Mouse (Mus musculus): ENCODE results near the gene Iqce. TPM values are rescaled to one million over a fixed set of nuclear protein-coding genes. Genes with fewer than 3 reads are reported as not detected.

The Iqce gene
- polyA plus RNA-seq, 1 experiment, result not detected

DNA sequence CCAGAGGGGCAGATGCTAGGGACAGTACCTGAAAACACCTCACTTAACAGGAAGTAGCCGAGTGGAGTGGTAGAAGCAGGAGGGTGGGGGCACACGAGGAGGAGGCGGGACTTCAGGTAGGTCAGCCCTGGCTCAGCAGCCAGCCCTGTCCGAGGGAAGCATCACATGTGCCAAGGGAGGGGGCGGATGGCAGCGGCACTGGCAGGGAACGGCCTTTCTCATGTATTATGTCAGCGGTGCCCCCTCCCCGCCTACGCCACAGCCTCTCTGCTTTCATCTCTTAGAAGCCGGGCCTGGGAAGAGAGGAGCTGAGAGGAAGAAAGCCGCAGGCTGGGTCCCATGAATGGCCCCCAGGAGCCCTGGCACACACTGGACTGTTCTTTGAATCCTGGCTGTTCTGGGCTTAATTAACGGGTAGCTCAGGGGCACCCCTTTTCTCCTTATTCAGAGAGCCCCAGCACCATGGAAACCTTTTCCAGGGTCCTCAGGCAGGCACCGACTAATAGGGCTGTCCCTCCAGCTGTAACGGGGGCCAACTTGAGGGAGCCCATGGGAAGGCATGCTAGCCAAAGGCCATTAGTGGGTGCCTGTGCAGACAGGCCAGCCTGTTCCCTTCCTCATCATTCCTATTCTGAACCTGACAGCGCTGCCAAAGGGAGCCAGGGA is 42.4 kb downstream of the Iqce start:
- Histone ChIP-seq H3K4me1 (ENCODE audit: control insufficient read depth, insufficient read depth, low read length) (peaks cover 50% of the 10 kb centered on the region), H3K4me3 (ENCODE audit: insufficient read depth, low read depth, low read length) (no peak overlapping the region), H3K27ac (ENCODE audit: insufficient read depth, low read depth, low read length) (peak overlapping the region; percentile 77)
- WGBS, result 13% methylated on average over 16 of the region's 16 CpGs
- TF ChIP-seq CTCF (IDR thresholded peaks at IDR 0.05; ENCODE audit: insufficient read depth, low read depth, low read length) (no peak), POLR2A (IDR thresholded peaks at IDR 0.05; ENCODE audit: insufficient read depth, low read depth, low read length) (no peak)

DNA sequence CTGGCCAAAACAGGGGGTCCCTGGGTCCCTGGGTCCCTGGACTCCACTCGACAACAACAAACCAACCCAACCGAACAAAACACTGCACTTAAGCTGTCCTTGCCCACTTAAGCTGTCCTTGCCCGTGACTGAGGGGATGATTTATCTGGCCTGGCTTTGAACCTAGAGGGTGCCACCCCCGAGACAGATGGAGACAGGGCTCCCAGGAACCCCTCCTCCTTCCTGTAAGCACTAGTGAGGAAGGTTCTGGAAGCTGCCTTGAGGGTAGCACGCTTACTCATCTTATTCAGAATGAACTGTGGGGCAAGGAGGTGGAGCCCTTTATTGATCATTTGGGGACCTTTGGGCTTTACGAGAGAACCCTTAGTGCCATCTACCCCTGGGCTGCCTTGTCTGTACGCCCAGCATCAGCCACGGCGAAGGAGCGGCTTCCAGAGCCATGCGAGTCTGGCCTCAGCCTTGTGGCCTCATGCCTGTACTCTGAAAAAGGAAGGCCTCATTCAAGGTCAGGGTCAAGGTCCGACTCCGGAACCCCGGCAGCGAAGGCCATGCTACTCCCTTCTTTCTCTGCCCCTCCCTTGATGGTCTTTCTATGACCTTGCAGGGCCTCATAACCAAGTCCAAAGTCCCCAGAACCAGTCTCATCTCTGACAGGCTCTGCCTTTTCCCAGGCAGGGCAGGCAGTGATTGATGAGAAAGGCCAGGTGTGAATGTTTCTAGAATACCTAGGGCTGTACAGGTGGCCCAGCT is 47.9 kb downstream of the Iqce start:
- TF ChIP-seq POLR2A (IDR thresholded peaks at IDR 0.05; ENCODE audit: insufficient read depth, low read depth, low read length) (no peak), CTCF (IDR thresholded peaks at IDR 0.05; ENCODE audit: insufficient read depth, low read depth, low read length) (no peak)
- Histone ChIP-seq H3K27ac (ENCODE audit: insufficient read depth, low read depth, low read length) (no peak overlapping the region), H3K4me1 (ENCODE audit: control insufficient read depth, insufficient read depth, low read length) (peaks cover 14% of the 10 kb centered on the region), H3K4me3 (ENCODE audit: insufficient read depth, low read depth, low read length) (no peak overlapping the region)
- WGBS, result 88% methylated on average over 15 of the region's 15 CpGs

DNA sequence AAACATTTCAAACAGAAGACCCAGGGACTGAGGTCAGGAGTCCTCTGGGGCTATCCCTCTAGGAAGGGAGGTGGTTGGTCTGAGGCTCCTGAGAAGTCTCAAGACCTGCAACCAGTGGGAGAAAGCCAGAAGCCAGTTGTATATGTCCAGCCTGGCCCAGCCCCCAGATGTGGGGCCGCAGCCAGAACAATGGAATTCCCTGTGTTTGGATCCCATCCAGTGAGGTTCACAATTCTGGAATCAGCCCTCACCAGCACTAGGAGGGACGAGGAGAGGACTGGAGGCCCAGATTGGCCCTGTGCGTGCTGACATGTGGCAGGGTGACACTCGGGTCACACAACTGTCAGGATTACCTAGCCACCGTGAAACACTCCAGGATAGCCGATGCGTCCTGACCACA is 49.6 kb downstream of the Iqce start:
- Histone ChIP-seq H3K4me3 (ENCODE audit: insufficient read depth, low read depth, low read length) (no peak overlapping the region), H3K4me1 (ENCODE audit: control insufficient read depth, insufficient read depth, low read length) (peaks cover 14% of the 10 kb centered on the region), H3K27ac (ENCODE audit: insufficient read depth, low read depth, low read length) (no peak overlapping the region)
- TF ChIP-seq CTCF (IDR thresholded peaks at IDR 0.05; ENCODE audit: insufficient read depth, low read depth, low read length) (no peak), POLR2A (IDR thresholded peaks at IDR 0.05; ENCODE audit: insufficient read depth, low read depth, low read length) (no peak)
- WGBS, result 78% methylated on average over 7 of the region's 7 CpGs

DNA sequence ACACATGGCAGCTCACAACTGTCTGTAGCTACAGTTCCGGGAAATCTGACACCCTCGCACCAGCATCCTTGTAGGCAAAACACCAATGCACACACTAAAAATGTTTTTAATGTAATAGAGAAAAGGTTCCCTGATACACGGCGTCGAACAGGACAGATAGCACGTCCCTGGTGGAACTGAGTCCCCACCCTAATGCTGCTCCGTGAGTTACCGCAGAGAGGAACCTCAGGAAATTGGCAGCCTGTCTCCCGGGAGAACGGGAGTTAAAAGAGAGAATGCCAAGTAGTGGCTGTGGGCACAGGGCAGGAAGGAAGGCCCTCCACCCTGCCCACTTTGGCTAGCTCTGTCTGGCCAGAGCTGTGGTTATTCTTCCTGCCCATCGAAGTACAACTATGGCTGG is 50.9 kb downstream of the Iqce start:
- Histone ChIP-seq H3K4me3 (ENCODE audit: insufficient read depth, low read depth, low read length) (no peak overlapping the region), H3K4me1 (ENCODE audit: control insufficient read depth, insufficient read depth, low read length) (peaks cover 18% of the 10 kb centered on the region), H3K27ac (ENCODE audit: insufficient read depth, low read depth, low read length) (no peak overlapping the region)
- 71% methylated on average over 11 of the region's 11 CpGs for WGBS
- TF ChIP-seq CTCF (IDR thresholded peaks at IDR 0.05; ENCODE audit: insufficient read depth, low read depth, low read length) (no peak), POLR2A (IDR thresholded peaks at IDR 0.05; ENCODE audit: insufficient read depth, low read depth, low read length) (no peak)

DNA sequence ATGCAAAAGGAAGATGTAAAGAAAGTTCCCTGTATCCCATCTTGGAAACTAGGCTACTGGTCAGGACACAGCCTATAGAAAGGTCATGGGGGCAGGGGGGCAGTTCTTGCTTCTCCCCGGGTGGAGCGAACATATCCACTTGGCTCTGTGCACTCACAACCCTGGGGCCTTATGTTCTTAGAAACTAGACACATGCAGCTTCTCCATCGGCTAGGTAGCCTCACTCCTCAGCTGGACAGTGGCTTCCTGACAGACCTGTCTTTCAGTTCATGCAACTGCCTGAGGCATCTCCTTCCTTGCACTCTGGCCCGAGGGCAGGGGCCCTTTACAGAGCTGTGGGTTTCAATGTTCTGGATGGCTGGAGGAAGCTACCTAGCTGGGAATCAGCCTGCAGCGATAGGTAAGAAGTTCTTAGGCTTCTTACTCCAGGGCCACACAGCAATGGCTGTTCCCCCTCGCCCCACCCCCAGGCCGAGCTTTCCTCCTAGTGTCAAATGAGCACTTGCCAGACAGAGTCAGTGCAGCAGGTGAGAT is 52.2 kb downstream of the Iqce start:
- WGBS, result 75% methylated on average over 7 of the region's 7 CpGs
- Histone ChIP-seq H3K27ac (ENCODE audit: insufficient read depth, low read depth, low read length) (no peak overlapping the region), H3K4me3 (ENCODE audit: insufficient read depth, low read depth, low read length) (no peak overlapping the region), H3K4me1 (ENCODE audit: control insufficient read depth, insufficient read depth, low read length) (peaks cover 29% of the 10 kb centered on the region)
- TF ChIP-seq CTCF (IDR thresholded peaks at IDR 0.05; ENCODE audit: insufficient read depth, low read depth, low read length), result no peak
- no peak for TF ChIP-seq POLR2A (IDR thresholded peaks at IDR 0.05; ENCODE audit: insufficient read depth, low read depth, low read length)

DNA sequence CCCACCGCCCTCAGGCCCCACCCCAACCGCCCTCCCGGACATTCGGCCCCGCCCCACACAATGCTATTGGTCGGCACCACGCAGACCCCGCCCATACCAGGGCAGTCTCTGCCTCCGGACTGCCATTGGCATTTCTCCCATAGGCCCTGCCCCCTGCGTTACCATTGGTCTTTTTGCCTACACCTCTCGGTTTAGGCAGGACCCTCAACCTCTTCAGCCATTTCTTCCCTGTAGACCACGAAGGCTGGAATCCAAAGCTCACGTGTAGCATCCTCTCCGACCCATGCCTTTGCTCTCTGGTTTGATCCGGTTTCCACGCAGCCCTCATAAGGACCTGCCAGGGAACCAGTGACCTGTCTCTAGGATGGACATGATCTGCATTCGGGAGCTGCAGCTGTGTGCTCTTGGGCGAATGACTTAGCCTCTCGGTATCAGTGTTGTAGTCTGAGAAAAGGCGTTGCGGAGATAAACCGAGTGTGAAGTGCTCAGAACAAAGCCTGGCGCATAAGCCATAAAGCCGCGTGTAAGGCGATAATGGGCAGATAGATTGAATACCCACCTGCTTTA is 53.0 kb downstream of the Iqce start:
- Histone ChIP-seq H3K4me1 (ENCODE audit: control insufficient read depth, insufficient read depth, low read length) (peaks cover 37% of the 10 kb centered on the region), H3K4me3 (ENCODE audit: insufficient read depth, low read depth, low read length) (peak overlapping the region; percentile 42), H3K27ac (ENCODE audit: insufficient read depth, low read depth, low read length) (peak overlapping the region; percentile 44)
- TF ChIP-seq POLR2A (IDR thresholded peaks at IDR 0.05; ENCODE audit: insufficient read depth, low read depth, low read length) (peak; percentile 24), CTCF (IDR thresholded peaks at IDR 0.05; ENCODE audit: insufficient read depth, low read depth, low read length) (no peak)
- 5% methylated on average over 25 of the region's 26 CpGs for WGBS

DNA sequence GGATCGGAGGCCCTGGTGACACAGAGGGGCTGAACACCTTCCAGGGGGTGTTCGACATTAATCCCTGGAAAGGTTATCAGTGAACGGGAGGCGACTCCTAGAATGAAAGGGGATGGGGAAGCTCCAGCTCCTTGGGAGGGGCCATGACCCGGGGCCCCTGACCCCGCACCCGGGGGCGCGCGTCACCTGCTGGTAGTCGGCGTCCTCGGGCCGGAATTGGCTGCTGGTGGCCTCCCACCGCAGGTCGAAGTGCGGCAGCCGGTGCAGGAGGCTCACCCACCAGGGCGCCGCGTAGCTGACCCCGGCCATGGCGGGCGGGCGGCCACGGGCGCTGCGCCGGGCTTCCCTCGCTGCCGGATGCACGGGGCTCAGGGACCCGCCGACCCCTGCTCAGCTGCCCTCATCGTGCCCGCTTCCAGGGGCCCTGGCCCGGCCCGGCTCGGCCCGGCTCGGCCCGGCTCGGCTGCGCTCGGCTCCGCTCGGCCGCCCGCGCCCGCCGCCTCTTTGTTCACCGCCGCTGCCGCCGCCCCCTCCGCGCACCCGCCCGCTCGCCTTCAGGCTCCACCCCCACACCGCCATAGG is 53.6 kb downstream of the Iqce start, which contains the start of gene Ttyh3:
Gene Ttyh3 (minus strand): TSS at position 513 of the 582 bp plus-strand sequence.
- Histone ChIP-seq H3K4me3 (ENCODE audit: insufficient read depth, low read depth, low read length) (peak within 1 kb of the TSS; percentile 96), H3K27ac (ENCODE audit: insufficient read depth, low read depth, low read length) (peak within 1 kb of the TSS; percentile 97), H3K4me1 (ENCODE audit: control insufficient read depth, insufficient read depth, low read length) (peaks cover 41% of the 10 kb centered on the region)
- TF ChIP-seq CTCF (IDR thresholded peaks at IDR 0.05; ENCODE audit: insufficient read depth, low read depth, low read length) (no peak), POLR2A (IDR thresholded peaks at IDR 0.05; ENCODE audit: insufficient read depth, low read depth, low read length) (peak; percentile 38)
- under 1% methylated on average over 62 of the region's 62 CpGs for WGBS

DNA sequence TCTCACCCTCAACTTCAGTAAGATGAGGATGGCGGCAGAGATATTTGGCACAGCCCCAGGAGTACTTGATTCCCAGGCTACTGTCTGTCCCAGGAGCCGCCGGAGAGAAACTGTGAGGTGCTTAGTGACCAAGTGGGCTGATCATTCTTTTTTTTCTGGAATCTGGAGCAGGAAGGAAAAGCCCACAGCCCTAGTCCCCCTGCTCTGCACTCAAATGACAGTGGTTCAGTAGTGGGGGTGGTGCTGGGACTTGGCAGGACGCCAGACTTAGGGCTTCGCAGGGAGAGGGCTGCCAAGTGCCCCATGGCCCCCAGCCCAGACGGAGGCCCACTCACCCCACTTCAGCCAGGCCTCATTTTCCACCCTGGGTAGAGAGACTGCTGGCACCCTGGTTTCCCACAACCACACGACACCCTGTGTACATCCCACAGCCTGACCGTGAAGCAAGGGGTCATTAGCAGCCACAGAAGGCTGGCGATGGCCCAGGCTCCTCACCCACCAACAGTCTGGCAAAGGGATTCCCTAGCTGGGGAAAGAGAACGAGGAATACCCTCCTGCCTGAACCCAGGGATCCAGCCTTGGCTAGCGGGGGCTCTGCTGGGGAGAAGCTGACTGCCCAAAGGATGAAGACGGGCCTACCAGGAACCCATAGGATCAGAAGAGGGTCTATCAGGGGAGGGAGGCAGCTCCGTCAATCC is 54.2 kb downstream of the Iqce start:
- TF ChIP-seq CTCF (IDR thresholded peaks at IDR 0.05; ENCODE audit: insufficient read depth, low read depth, low read length) (no peak), POLR2A (IDR thresholded peaks at IDR 0.05; ENCODE audit: insufficient read depth, low read depth, low read length) (0 out of 2 replicates have a peak, but pooled peaks have one; percentile 6)
- 2% methylated on average over 13 of the region's 13 CpGs for WGBS
- peaks cover 48% of the 10 kb centered on the region for H3K4me1 ChIP-seq (ENCODE audit: control insufficient read depth, insufficient read depth, low read length)
- H3K4me3 ChIP-seq (ENCODE audit: insufficient read depth, low read depth, low read length), result peak overlapping the region; percentile 96
- H3K27ac ChIP-seq (ENCODE audit: insufficient read depth, low read depth, low read length), result peak overlapping the region; percentile 97
